Mouse (Mus musculus) thymus, postnatal 10 days (tissue): Measurements from ENCODE around the gene Zfp454.

Experiments used
- DNase-seq, 2 experiments: peaks; one replicate each; pipeline ENCODE4 v3.0.0; 2021; ENCODE audit warnings: low spot score in 2 of 2

Gene Zfp454

GRCm38 (mm10) chr11:50841023-50841735, 46.3 kb downstream of the Zfp454 start, which contains the start of gene Zfp879:
TSS of gene Zfp879 (minus strand) at chr11:50841552.
- peak; percentile 81 to 92 for DNase-seq

DNA sequence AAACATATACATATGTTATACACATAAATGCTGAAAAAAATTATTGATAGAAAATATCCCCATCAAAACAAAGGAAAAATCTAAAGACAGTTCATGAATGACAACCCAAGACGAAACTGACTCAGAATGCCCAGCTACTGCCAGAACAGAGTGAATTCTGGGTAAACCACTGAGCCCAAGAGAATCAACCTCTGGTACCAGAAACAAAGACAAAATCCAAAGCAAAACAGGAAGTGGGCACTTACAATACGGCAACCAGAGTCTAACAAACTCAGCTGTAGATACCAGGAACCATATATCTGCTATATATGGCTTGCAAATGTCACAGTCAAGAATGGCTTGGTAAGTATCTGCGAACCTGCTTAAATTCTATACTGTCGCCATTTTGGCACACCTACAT, 51.7 kb downstream of the Zfp454 start:
- DNase-seq: peak in 1 of 2 experiments; percentile 49

DNA sequence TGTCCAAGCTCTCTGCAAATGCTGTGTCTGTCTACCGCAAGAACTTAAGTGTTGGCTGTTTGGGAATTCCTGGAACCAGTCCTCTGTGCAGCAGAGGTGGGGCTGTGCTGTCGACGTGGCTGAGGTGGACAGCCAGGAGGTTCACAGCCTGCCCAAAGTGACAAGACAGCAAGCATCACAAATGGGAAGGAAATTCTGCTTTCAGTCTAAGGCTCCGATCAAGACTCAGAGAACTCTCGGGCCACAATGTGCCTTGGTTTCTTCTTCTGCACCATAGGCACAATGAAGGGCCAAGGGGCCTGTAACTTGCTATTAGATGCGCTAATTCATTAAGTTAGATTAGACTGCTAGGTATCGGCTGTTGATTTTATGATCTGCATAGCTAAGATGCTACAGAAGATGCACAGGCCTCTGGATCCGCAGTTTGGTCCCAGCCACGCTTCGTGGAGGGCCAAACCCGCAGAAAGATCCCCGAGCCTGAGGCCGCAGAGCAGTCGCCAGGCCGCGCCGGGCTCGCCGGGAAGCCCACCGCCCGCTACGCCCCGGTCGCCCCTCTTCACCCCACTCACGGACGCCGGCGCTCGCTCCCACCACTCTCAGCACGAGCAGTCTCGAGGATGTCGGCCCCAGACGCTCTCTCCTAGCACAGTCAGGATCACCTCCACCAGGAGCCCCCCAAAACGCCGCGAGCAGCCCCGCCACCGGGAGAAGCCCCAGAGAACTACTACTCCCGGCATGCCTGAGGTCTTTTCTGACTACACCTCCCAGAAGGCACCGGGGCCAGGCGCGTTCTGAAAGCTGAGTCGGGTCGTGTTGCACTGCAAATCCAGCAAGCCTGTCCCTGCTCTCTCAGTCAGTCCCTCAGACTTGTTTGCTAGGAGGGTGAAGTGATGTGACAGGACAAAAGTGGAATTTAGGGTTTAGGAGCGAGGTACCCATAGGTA, 60.2 kb downstream of the Zfp454 start, which contains the start of gene Zfp354c:
Zfp354c (minus strand) TSS at position 715 of the 944 bp plus-strand sequence.
- DNase-seq: peak; percentile 79 to 85

DNA sequence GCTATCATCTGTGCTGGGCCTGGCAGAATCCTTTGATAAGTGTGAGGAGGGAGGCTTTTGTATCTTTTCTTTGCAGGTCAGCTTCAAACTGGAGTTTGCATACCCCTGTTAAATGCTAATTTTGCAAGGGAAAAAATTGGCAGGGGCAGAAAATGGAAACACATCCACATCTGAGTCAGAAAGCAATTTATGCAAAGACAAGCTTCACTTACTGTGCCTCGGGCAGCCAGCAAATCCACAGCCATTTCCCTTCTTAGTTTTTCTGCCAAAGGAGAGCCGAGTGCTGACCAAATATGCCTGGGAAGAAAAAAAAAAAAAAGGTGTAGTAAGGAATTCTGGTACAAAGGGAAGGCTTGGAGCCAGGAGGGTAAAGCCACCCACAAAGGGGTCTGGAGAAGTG, 61.2 kb downstream of the Zfp454 start:
- no peak for DNase-seq
